Mouse (Mus musculus): ENCODE measurements around the gene Ghrhr.

DNA sequence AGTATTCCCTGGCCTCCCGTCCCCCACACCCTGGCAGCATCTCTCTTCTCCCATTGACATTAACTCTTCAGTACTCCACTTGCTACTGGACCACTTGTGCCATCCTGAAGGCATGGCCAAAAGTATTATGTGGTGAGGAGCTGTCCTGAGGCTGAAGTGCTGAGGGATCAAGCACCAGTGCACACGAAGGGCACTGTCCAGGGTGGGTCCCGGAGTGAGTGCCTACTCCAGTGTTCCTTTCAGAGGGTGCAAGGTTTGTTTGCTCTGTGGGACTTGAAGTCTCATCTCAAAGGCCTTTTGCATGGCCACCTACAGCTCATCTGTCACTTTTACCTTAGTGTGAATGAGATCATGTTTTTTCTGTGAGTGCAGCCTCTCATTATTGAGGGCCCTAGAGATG is 44.3 kb downstream of the Ghrhr start:
- TF ChIP-seq CTCF (IDR thresholded peaks at IDR 0.05): no peak
- no peak for TF ChIP-seq EP300 (IDR thresholded peaks at IDR 0.05)
